Mouse (Mus musculus) liver, embryonic 14.5 days (tissue): ENCODE measurements around the gene Mtfr1l. TPM values are rescaled to one million over a fixed set of nuclear protein-coding genes. Genes with fewer than 3 reads are reported as not detected.
A peak's percentile ranks its signal among the peaks of the same experiment; 100 is the strongest.
"Not testable (repeated sequence)": the region's sequence is repeated elsewhere in the genome, so short reads cannot be mapped to it uniquely, and the experiment has no call there.

ENCODE experiments used
- ATAC-seq: fragments of 200-750 bp; cut with Nextera tagmentation; 2 replicates; pipeline ENCODE4 v1.8.0; 2017; ENCODE audit warnings: moderate number of reproducible peaks, mild to moderate bottlenecking, moderate library complexity; ENCODE audit not compliant: insufficient read depth
- DNase-seq, 3 experiments: peaks; one replicate each; pipeline ENCODE4 v3.0.0-alpha.2; 2012 to 2013; ENCODE audit warnings: low read depth in 3 of 3, low spot score in 3 of 3
- H3K27ac ChIP-seq: fragments of 300-500 bp; sonication (generic); 2 replicates; pipeline ENCODE4 v1.5.1; 2014; ENCODE audit warnings: moderate library complexity, mild to moderate bottlenecking, control low read depth, inconsistent platforms
- H3K27me3 ChIP-seq: fragments of 300-500 bp; sonication (generic); 2 replicates; pipeline ENCODE4 v1.6.1; 2014; ENCODE audit warnings: mild to moderate bottlenecking, low read length, moderate library complexity; ENCODE audit not compliant: control insufficient read depth, insufficient read depth
- H3K36me3 ChIP-seq: fragments of 300-500 bp; sonication (generic); replicated peaks from 2 replicates; pipeline ENCODE4 v1.6.1; 2014; ENCODE audit warnings: low read depth; ENCODE audit not compliant: control insufficient read depth, insufficient read depth
- H3K4me1 ChIP-seq, 2 experiments: fragments of 200-500 bp in 1 of 2; fragments of 300-500 bp in 1 of 2; sonication (generic) in 1 of 2; replicated peaks; 2 replicates each; pipeline ENCODE4 v1.6.1; 2012 to 2014; ENCODE audit warnings: antibody characterized with exemption in 1 of 2, inconsistent platforms in 1 of 2, low read length in 1 of 2; ENCODE audit not compliant: control insufficient read depth in 2 of 2, insufficient read depth in 2 of 2
- H3K4me2 ChIP-seq: fragments of 300-500 bp; sonication (generic); 2 replicates; pipeline ENCODE4 v1.6.1; 2014; ENCODE audit warnings: low read depth, mild to moderate bottlenecking, control low read depth, moderate library complexity
- H3K4me3 ChIP-seq, 2 experiments: fragments of 200-500 bp in 1 of 2; fragments of 300-500 bp in 1 of 2; sonication (generic) in 1 of 2; 2 replicates each; pipeline ENCODE4 v1.5.1; 2012 to 2014; ENCODE audit warnings: low read depth in 2 of 2, low read length in 2 of 2, mild to moderate bottlenecking in 2 of 2, control low read depth in 1 of 2, inconsistent platforms in 1 of 2, moderate library complexity in 1 of 2; ENCODE audit not compliant: insufficient read depth in 1 of 2
- H3K9ac ChIP-seq: fragments of 300-500 bp; sonication (generic); replicated peaks from 2 replicates; pipeline ENCODE4 v1.6.1; 2014; ENCODE audit warnings: mild to moderate bottlenecking, control low read depth, moderate library complexity
- H3K9me3 ChIP-seq: fragments of 300-500 bp; sonication (generic); 2 replicates; pipeline ENCODE4 v1.6.1; 2016; ENCODE audit warnings: low read length, mixed read lengths; ENCODE audit not compliant: control insufficient read depth
- CTCF ChIP-seq: IDR thresholded peaks from 2 replicates; pipeline ENCODE4 v1.5.1; 2016; ENCODE audit warnings: antibody characterized with exemption, low read depth, control low read depth
- EP300 ChIP-seq: IDR thresholded peaks from 2 replicates; pipeline ENCODE4 v1.6.1; 2016; ENCODE audit warnings: antibody characterized with exemption, low read depth
- WGBS: fragments of 180-500 bp; shearing (Covaris S2); extraction: QIAGEN DNeasy Blood & Tissue Kit; methylation state at CpG from one replicate; pipeline ENCODE4 v1.1.7; 2014; ENCODE audit not compliant: insufficient replicate concordance; 5-methylcytosine and 5-hydroxymethylcytosine counted together
- polyA plus RNA-seq, 2 experiments: library from polyadenylated mRNA; depleted of rRNA in 1 of 2; stranded (reverse) in 1 of 2; unstranded in 1 of 2; fragments of >200 nt; fragmentation: Nextera tagmentation in 1 of 2; extraction: Ambion mirVana in 1 of 2; gene quantifications; 2 replicates each; pipeline versions ENCODE4 v1.2.1 to v1.2.3; 2012 to 2014

Gene Mtfr1l
- polyA plus RNA-seq, 2 experiments, result 28.4 to 41.6 TPM

- peak overlapping the region; percentile 11; the same call in 1 of the 2 replicates for H3K4me2 ChIP-seq
- no peaks in the 10 kb centered on the region for H3K36me3 ChIP-seq
- no peak overlapping the region for H3K4me3 ChIP-seq
- H3K4me1 ChIP-seq, result peaks cover 25 to 37% of the 10 kb centered on the region in 2 experiments
- ATAC-seq (peak; percentile 43), DNase-seq (peak in 1 of 3 experiments; percentile 46)
- TF ChIP-seq CTCF (no peak), EP300 (no peak; the same call in 1 of the 2 replicates)
- H3K9ac ChIP-seq, result no peak overlapping the region
- no peaks in the 10 kb centered on the region; the same call in 1 of the 2 replicates for H3K27me3 ChIP-seq
- no peak overlapping the region for H3K27ac ChIP-seq
- WGBS, result 12% methylated on average over 16 of the region's 16 CpGs
- no peaks in the 10 kb centered on the region; the same call in 1 of the 2 replicates for H3K9me3 ChIP-seq
Observed at GRCm38 (mm10) chr4:134494780-134495545, 40.2 kb downstream of the Mtfr1l start.

- H3K9me3 ChIP-seq, H3K27ac ChIP-seq, DNase-seq, H3K9ac ChIP-seq, ATAC-seq, H3K4me2 ChIP-seq, H3K36me3 ChIP-seq, H3K27me3 ChIP-seq, H3K4me3 ChIP-seq: not testable (repeated sequence)
- H3K4me1 ChIP-seq, result peaks cover 25 to 43% of the 10 kb centered on the region in 2 experiments
- 70% methylated on average over 6 of the region's 6 CpGs for WGBS
Observed at GRCm38 (mm10) chr4:134494161-134494560, 41.0 kb downstream of the Mtfr1l start.

GRCm38 (mm10) chr4:134491716-134492115 lies 43.5 kb downstream of the Mtfr1l start:
- Histone ChIP-seq H3K4me1 (peaks cover 19 to 34% of the 10 kb centered on the region in 2 experiments), H3K36me3 (no peaks in the 10 kb centered on the region), H3K4me3 (no peak overlapping the region), H3K9me3 (no peaks in the 10 kb centered on the region; the same call in 1 of the 2 replicates), H3K27ac (no peak overlapping the region), H3K9ac (no peak overlapping the region), H3K27me3 (no peaks in the 10 kb centered on the region; the same call in 1 of the 2 replicates), H3K4me2 (no peak overlapping the region)
- TF ChIP-seq EP300 (no peak), CTCF (no peak)
- ATAC-seq (no peak), DNase-seq (no peak)
- 41% methylated on average over 6 of the region's 6 CpGs for WGBS

- Histone ChIP-seq H3K27me3 (no peaks in the 10 kb centered on the region), H3K36me3 (no peaks in the 10 kb centered on the region), H3K9ac (no peak overlapping the region), H3K4me2 (no peak overlapping the region), H3K9me3 (no peaks in the 10 kb centered on the region; the same call in 1 of the 2 replicates), H3K4me1 (peaks cover 11 to 21% of the 10 kb centered on the region in 2 experiments), H3K27ac (no peak overlapping the region), H3K4me3 (no peak overlapping the region)
- DNase-seq, result no peak
- 47% methylated on average over 11 of the region's 11 CpGs for WGBS
- ATAC-seq, result no peak
- TF ChIP-seq CTCF, result 0 out of 2 replicates have a peak, but pooled peaks have one; percentile 6
- TF ChIP-seq EP300, result no peak
Observed at GRCm38 (mm10) chr4:134489986-134490665, 45.1 kb downstream of the Mtfr1l start.

GRCm38 (mm10) chr4:134488211-134488610 lies 47.0 kb downstream of the Mtfr1l start:
- H3K36me3 ChIP-seq, result no peaks in the 10 kb centered on the region
- no peak overlapping the region for H3K4me2 ChIP-seq
- ATAC-seq (no peak), DNase-seq (no peak)
- H3K4me3 ChIP-seq, result no peak overlapping the region
- no peaks in the 10 kb centered on the region; the same call in 1 of the 2 replicates for H3K9me3 ChIP-seq
- peaks cover 0 to 11% of the 10 kb centered on the region in 2 experiments; a peak in 2 of 4 replicates for H3K4me1 ChIP-seq
- no peaks in the 10 kb centered on the region for H3K27me3 ChIP-seq
- H3K27ac ChIP-seq, result no peak overlapping the region
- 82% methylated on average over 5 of the region's 5 CpGs for WGBS
- no peak overlapping the region for H3K9ac ChIP-seq
- TF ChIP-seq CTCF (no peak), EP300 (no peak)
